Mouse (Mus musculus) MEL (cell line): ENCODE data around the gene Tmem104. TPM values are rescaled to one million over a fixed set of nuclear protein-coding genes. Genes with fewer than 3 reads are reported as not detected.

Experiments
- DNase-seq: peaks from one replicate; pipeline ENCODE4 v3.0.0; 2011; ENCODE audit warnings: low read depth, low spot score
- H3K27ac ChIP-seq: 2 replicates; pipeline ENCODE4 v1.5.1; 2012; ENCODE audit warnings: low read depth, mild to moderate bottlenecking, control low read depth, low read length, moderate library complexity; ENCODE audit not compliant: control insufficient read depth
- H3K27me3 ChIP-seq, 2 experiments: fragments of 150-350 bp in 1 of 2; sonication (generic) in 1 of 2; 2 replicates each; pipeline ENCODE4 v1.6.1; 2012; ENCODE audit warnings: low read length in 2 of 2, mild to moderate bottlenecking in 2 of 2, improper control_type of control experiment in 1 of 2, moderate library complexity in 1 of 2; ENCODE audit not compliant: insufficient read depth in 2 of 2, control insufficient read depth in 1 of 2
- H3K36me3 ChIP-seq, 2 experiments: 2 replicates each; pipeline ENCODE4 v1.6.1; 2012 to 2014; ENCODE audit warnings: low read length in 2 of 2, improper control_type of control experiment in 1 of 2, inconsistent platforms in 1 of 2, mild to moderate bottlenecking in 1 of 2; ENCODE audit not compliant: insufficient read depth in 2 of 2, control insufficient read depth in 1 of 2
- H3K4me1 ChIP-seq, 2 experiments: fragments of 150-350 bp in 1 of 2; sonication (generic) in 1 of 2; 2 replicates each; pipeline ENCODE4 v1.6.1; 2012; ENCODE audit warnings: low read length in 2 of 2, improper control_type of control experiment in 1 of 2, mild to moderate bottlenecking in 1 of 2; ENCODE audit not compliant: insufficient read depth in 2 of 2, control insufficient read depth in 1 of 2
- H3K4me3 ChIP-seq, 2 experiments: fragments of 150-350 bp in 1 of 2; sonication (generic) in 1 of 2; 2 replicates each; pipeline ENCODE4 v1.5.1; 2012; ENCODE audit warnings: low read depth in 2 of 2, low read length in 2 of 2, mild to moderate bottlenecking in 2 of 2, moderate library complexity in 2 of 2, control low read depth in 1 of 2, improper control_type of control experiment in 1 of 2; ENCODE audit not compliant: control insufficient read depth in 1 of 2, insufficient read depth in 1 of 2
- H3K79me2 ChIP-seq: 2 replicates; pipeline ENCODE4 v1.6.1; 2012; ENCODE audit warnings: mild to moderate bottlenecking, low read length, moderate library complexity; ENCODE audit not compliant: control insufficient read depth, poor library complexity, insufficient read depth
- H3K9ac ChIP-seq: 2 replicates; pipeline ENCODE4 v1.6.1; 2012; ENCODE audit warnings: low read depth, mild to moderate bottlenecking, control low read depth, low read length, moderate library complexity; ENCODE audit not compliant: control insufficient read depth, poor library complexity, severe bottlenecking
- H3K9me3 ChIP-seq: fragments of 150-350 bp; sonication (generic); replicated peaks from 2 replicates; pipeline ENCODE4 v1.6.1; 2012; ENCODE audit warnings: mild to moderate bottlenecking, low read length, improper control_type of control experiment, moderate library complexity; ENCODE audit not compliant: insufficient read depth
- BHLHE40 ChIP-seq: IDR thresholded peaks from 2 replicates; pipeline ENCODE4 v1.6.1; 2012; ENCODE audit warnings: low read depth, mild to moderate bottlenecking, inconsistent platforms, low read length, improper control_type of control experiment, borderline replicate concordance
- E2F4 ChIP-seq: IDR thresholded peaks from 2 replicates; pipeline ENCODE4 v1.6.1; 2011; ENCODE audit warnings: low read depth, low read length, improper control_type of control experiment, borderline replicate concordance
- ETS1 ChIP-seq: IDR thresholded peaks from 2 replicates; pipeline ENCODE4 v1.6.1; 2012; ENCODE audit warnings: low read depth, mild to moderate bottlenecking, inconsistent platforms, low read length, improper control_type of control experiment, moderate library complexity
- GATA1 ChIP-seq: IDR thresholded peaks from 2 replicates; pipeline ENCODE4 v1.6.1; 2011; ENCODE audit warnings: low read depth, low read length, improper control_type of control experiment
- HCFC1 ChIP-seq: IDR thresholded peaks from 2 replicates; pipeline ENCODE4 v1.6.1; 2012; ENCODE audit warnings: low read depth, mild to moderate bottlenecking, inconsistent platforms, low read length, improper control_type of control experiment, moderate library complexity
- KAT2A ChIP-seq: conservative IDR thresholded peaks from 2 replicates; pipeline ENCODE4 v1.6.1; 2012; ENCODE audit warnings: low read depth, low read length, improper control_type of control experiment, inconsistent platforms
- MAFK ChIP-seq: IDR thresholded peaks from 2 replicates; pipeline ENCODE4 v1.6.1; 2011; ENCODE audit warnings: low read depth, mild to moderate bottlenecking, low read length, improper control_type of control experiment, borderline replicate concordance
- MAX ChIP-seq: IDR thresholded peaks from 2 replicates; pipeline ENCODE4 v1.6.1; 2011; ENCODE audit warnings: low read length, improper control_type of control experiment
- MYB ChIP-seq: IDR thresholded peaks from 2 replicates; pipeline ENCODE4 v1.6.1; 2011; ENCODE audit warnings: mild to moderate bottlenecking, low read depth, low read length, improper control_type of control experiment
- MYC ChIP-seq: IDR thresholded peaks from 2 replicates; pipeline ENCODE4 v1.6.1; 2011; ENCODE audit warnings: low read depth, mild to moderate bottlenecking, low read length, improper control_type of control experiment, moderate library complexity
- NELFE ChIP-seq: IDR thresholded peaks from 2 replicates; pipeline ENCODE4 v1.6.1; 2011; ENCODE audit warnings: low read depth, low read length, improper control_type of control experiment
- NRF1 ChIP-seq: IDR thresholded peaks from 2 replicates; pipeline ENCODE4 v1.6.1; 2014; ENCODE audit warnings: low read depth, mild to moderate bottlenecking, inconsistent platforms, low read length, improper control_type of control experiment, moderate library complexity; ENCODE audit not compliant: poor library complexity, insufficient read depth, severe bottlenecking
- POLR2A ChIP-seq, 2 experiments: IDR thresholded peaks; 2 replicates each; pipeline ENCODE4 v1.6.1; 2011 to 2012; ENCODE audit warnings: low read length in 2 of 2, mild to moderate bottlenecking in 2 of 2, control low read depth in 1 of 2, improper control_type of control experiment in 1 of 2, low read depth in 1 of 2, moderate library complexity in 1 of 2; ENCODE audit not compliant: control insufficient read depth in 1 of 2, insufficient read depth in 1 of 2, poor library complexity in 1 of 2
- TBP ChIP-seq: IDR thresholded peaks from 2 replicates; pipeline ENCODE4 v1.8.0; 2011; ENCODE audit warnings: low read depth, low read length, improper control_type of control experiment
- TCF12 ChIP-seq: IDR thresholded peaks from 2 replicates; pipeline ENCODE4 v1.6.1; 2014; ENCODE audit warnings: low read depth, mild to moderate bottlenecking, inconsistent platforms, low read length, improper control_type of control experiment, moderate library complexity
- UBTF ChIP-seq: IDR thresholded peaks from 2 replicates; pipeline ENCODE4 v1.6.1; 2012; ENCODE audit warnings: low read depth, mild to moderate bottlenecking, inconsistent platforms, low read length, improper control_type of control experiment, moderate library complexity, borderline replicate concordance; ENCODE audit not compliant: insufficient read depth
- USF2 ChIP-seq, 2 experiments: IDR thresholded peaks; 2 replicates each; pipeline ENCODE4 v1.6.1; 2011 to 2012; ENCODE audit warnings: improper control_type of control experiment in 2 of 2, low read length in 2 of 2, borderline replicate concordance in 1 of 2, inconsistent platforms in 1 of 2, low read depth in 1 of 2, mild to moderate bottlenecking in 1 of 2; ENCODE audit not compliant: insufficient read depth in 1 of 2
- ZC3H11A ChIP-seq: IDR thresholded peaks from 2 replicates; pipeline ENCODE4 v1.6.1; 2012; ENCODE audit warnings: low read depth, mild to moderate bottlenecking, inconsistent platforms, low read length, improper control_type of control experiment
- ZMIZ1 ChIP-seq: IDR thresholded peaks from 2 replicates; pipeline ENCODE4 v1.6.1; 2012; ENCODE audit warnings: low read depth, mild to moderate bottlenecking, inconsistent platforms, low read length, improper control_type of control experiment, moderate library complexity
- ZNF384 ChIP-seq: IDR thresholded peaks from 2 replicates; pipeline ENCODE4 v1.6.1; 2012; ENCODE audit warnings: low read depth, mild to moderate bottlenecking, inconsistent platforms, low read length, improper control_type of control experiment
- polyA plus RNA-seq, 2 experiments: library from polyadenylated mRNA; stranded (reverse) in 1 of 2; unstranded in 1 of 2; fragments of >175 nt in 1 of 2; fragments of >200 nt in 1 of 2; gene quantifications; 2 replicates each; pipeline versions ENCODE4 v1.2.1 to v1.2.4; 2012; ENCODE audit warnings: low replicate concordance in 2 of 2, low read depth in 1 of 2; ENCODE audit not compliant: insufficient read length in 2 of 2, insufficient read depth in 1 of 2, missing spikeins in 1 of 2
- total RNA-seq: library from RNA; depleted of rRNA; stranded (reverse); fragments of 300-350 nt; gene quantifications from 2 replicates; pipeline ENCODE4 v1.2.3, GENCODE M21; 2012

The Tmem104 gene
- total and polyA plus RNA-seq, 3 experiments, result 21.9 to 24.8 TPM; not detected in 1

DNA sequence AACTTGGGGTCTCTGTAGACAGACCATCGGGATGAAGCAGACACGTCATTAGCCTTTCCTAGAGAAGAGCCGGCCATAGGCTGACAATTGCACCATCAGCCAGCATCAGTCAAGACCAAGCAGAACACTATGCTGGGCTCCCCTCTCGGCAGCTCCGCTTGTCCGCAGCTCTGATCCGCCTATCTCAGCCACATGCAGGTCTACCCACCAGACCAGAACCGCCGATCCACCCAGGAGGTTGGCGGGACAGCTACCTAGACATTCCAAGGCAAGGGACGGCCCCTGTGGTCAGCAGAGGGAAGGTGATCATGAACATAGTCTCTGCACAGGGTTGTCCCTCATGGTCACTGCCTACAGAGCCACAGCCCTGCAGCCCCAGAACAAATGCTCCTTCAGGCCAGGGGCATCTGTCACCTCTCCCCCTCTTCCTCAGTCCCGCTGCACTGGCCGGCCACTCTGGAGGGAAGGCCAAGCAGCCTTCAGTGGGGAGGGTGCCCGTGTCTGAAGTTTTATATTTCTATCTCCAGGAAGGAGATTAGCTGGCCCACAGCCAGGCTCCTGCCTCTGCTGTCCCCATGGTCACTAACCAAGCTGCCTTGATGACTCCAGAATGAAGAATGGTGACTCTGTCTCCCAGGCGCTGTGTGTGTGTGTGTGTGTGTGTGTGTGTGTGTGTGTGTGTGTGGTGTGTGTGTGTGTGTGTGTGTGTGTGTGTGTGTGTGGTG is 47.2 kb downstream of the Tmem104 start:
- no peak for TF ChIP-seq GATA1
- no peak for TF ChIP-seq POLR2A (IDR thresholded peaks at IDR 0.05; ENCODE audit: control insufficient read depth in 1 of 2, insufficient read depth in 1 of 2, low read depth in 1 of 2, low read length in 2 of 2, poor library complexity in 1 of 2)
- no peak for TF ChIP-seq TCF12
- TF ChIP-seq MAX, result no peak
- TF ChIP-seq TBP, result no peak
- TF ChIP-seq ETS1, result no peak
- TF ChIP-seq ZMIZ1, result no peak
- TF ChIP-seq ZC3H11A, result no peak
- Histone ChIP-seq H3K36me3 (no peaks in the 10 kb centered on the region; a peak in 2 of 4 replicates), H3K4me3 (no peak overlapping the region)

DNA sequence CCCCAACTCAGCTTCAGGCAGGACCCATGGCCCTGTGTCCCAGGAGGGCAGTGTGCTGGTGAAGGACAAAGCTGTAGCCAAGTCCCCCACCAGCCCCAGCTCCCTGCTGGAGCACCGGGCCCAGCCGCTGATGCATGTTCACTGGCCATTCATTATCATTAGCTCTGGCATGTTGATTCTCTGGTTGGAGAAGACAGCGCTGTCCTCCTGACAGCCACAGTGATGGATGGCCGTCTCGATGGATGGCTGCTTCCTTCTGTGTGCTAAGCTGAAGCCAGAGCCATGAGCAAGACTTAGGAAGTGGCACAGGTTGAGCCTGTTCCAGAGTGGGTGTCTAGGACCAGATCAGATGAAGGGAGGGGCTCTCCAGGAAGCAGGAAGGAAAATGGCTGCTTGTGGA is 49.3 kb downstream of the Tmem104 start:
- Histone ChIP-seq H3K27ac (no peak overlapping the region), H3K4me1 (no peaks in the 10 kb centered on the region), H3K36me3 (no peaks in the 10 kb centered on the region; a peak in 2 of 4 replicates), H3K9ac (no peak overlapping the region), H3K79me2 (no peaks in the 10 kb centered on the region), H3K9me3 (no peaks in the 10 kb centered on the region), H3K27me3 (no peaks in the 10 kb centered on the region), H3K4me3 (no peak overlapping the region)
- no peak for DNase-seq
- TF ChIP-seq NELFE (no peak), KAT2A (no peak), USF2 (IDR thresholded peaks at IDR 0.05; ENCODE audit: borderline replicate concordance in 1 of 2, insufficient read depth in 1 of 2, low read depth in 1 of 2, low read length in 2 of 2) (no peak), MYC (no peak), BHLHE40 (no peak), E2F4 (no peak), ZNF384 (no peak), HCFC1 (no peak), MYB (no peak), UBTF (no peak), NRF1 (no peak), MAFK (no peak), ETS1 (no peak), POLR2A (IDR thresholded peaks at IDR 0.05; ENCODE audit: control insufficient read depth in 1 of 2, insufficient read depth in 1 of 2, low read depth in 1 of 2, low read length in 2 of 2, poor library complexity in 1 of 2) (no peak)

More for the DNA sequence above, 47.2 kb downstream of the Tmem104 start:
- no peaks in the 10 kb centered on the region for H3K4me1 ChIP-seq
- H3K27me3 ChIP-seq, result no peaks in the 10 kb centered on the region
- peak; percentile 31 for DNase-seq
- no peaks in the 10 kb centered on the region for H3K79me2 ChIP-seq
- H3K9ac ChIP-seq, result no peak overlapping the region
- H3K27ac ChIP-seq, result no peak overlapping the region
- no peaks in the 10 kb centered on the region for H3K9me3 ChIP-seq
